Mouse (Mus musculus) adrenal gland, adult (tissue): Measurements from ENCODE around the gene Lrrc59.
A peak's percentile ranks its signal among the peaks of the same experiment; 100 is the strongest.
"Not testable (repeated sequence)": the region's sequence is repeated elsewhere in the genome, so short reads cannot be mapped to it uniquely, and the experiment has no call there.

Experiments
- DNase-seq, 2 experiments: peaks; one replicate each; pipeline ENCODE4 v3.0.0; 2022 to 2023; ENCODE audit warnings: low spot score in 1 of 2; ENCODE audit not compliant: inconsistent age in 2 of 2

Gene Lrrc59

DNA sequence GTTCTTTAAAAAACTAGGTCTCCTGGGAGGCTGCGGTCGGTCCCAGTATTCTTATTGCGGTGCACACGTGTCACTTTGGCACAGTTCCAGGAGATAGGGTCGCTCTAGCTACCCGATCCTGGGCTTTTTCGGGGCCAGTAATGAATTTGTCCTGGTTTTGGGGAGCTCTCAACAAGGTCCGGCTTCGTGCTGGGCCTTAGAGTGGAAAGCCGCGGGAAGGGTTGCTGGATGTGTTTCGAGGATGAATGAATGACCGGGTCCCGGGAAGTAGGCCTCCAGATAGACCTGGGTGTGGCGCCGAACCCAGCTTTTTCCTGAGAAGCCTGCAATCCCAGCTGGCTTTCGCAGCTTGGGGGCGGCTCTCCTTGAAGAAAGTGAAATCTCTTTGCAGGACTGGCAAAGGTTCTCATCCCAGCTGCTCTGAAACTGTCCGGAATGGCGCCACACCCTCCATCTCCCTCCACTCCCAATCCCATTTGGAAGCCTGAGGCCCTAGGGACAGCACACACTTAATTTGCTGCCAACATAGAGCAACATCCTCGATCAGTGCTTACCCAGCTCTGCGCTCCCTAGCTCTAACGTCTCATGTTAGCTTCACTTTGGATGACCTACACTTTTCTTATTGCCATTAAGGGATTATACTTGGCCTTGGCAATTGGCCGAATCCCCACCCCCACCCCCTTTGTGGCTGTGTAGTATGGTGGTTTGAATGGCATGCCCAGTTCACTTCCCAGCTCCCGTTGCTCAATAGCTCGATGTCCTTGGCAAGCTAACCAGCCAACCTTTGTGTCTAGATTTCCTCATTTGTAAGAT lies 838 bp downstream of the Lrrc59 start:
- DNase-seq = peak; percentile 48 to 86

DNA sequence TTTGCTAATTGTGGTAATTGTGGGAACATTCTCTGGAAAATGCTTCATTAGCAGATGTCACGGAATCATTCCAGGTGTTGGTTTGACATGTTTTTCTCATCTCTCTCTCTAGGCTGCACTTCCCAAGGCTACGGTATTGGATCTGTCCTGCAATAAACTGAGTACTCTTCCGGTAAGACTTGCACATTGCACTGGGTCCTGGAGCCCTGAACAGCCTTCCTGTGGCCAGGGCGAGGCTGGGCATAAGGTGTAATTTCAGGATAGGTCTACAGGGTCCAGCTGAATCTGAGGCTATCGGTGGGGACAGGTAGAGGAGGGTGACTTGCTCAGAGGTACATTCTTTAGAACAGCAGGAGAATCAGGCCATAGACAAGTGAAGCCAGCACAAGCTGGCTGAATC lies 2.4 kb downstream of the Lrrc59 start:
- peak in 1 of 2 experiments; percentile 22 for DNase-seq

DNA sequence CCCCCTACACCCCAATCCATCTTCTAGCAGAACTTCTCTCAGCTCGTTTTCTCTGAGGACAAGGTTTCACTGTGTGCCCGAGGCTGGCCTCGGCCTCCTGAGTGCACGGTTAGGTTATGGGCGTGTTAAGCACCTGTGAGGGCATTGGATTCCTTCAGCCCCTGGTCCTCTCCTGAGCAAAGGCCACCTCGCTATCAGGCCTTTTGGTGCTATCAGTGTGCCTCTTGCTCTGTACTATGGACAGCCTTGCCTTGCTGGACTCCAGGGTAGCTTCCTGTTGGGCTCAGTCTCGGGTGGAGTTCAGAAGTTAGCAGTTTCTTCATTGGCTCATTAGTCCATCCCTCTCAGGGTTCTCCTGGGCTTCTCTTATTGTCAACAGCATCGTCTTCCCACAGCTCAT lies 3.4 kb downstream of the Lrrc59 start:
- DNase-seq = no peak

DNA sequence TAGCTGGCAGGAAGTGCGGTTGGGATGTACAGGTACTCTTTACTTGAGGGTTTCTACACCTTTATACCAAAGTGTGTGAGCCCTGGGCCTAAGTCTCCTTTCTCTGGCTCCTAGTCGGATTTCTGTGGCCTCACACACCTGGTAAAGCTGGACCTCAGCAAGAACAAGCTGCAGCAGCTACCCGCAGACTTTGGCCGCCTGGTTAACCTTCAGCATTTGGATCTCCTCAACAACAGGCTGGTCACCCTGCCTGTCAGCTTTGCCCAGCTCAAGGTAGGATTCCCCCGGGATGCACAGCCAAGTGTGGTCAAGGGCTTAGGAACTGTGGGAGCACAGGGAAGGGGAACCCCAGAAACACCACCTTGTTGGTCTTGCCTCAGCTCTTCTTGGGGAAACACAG lies 4.9 kb downstream of the Lrrc59 start:
- DNase-seq = no peak

DNA sequence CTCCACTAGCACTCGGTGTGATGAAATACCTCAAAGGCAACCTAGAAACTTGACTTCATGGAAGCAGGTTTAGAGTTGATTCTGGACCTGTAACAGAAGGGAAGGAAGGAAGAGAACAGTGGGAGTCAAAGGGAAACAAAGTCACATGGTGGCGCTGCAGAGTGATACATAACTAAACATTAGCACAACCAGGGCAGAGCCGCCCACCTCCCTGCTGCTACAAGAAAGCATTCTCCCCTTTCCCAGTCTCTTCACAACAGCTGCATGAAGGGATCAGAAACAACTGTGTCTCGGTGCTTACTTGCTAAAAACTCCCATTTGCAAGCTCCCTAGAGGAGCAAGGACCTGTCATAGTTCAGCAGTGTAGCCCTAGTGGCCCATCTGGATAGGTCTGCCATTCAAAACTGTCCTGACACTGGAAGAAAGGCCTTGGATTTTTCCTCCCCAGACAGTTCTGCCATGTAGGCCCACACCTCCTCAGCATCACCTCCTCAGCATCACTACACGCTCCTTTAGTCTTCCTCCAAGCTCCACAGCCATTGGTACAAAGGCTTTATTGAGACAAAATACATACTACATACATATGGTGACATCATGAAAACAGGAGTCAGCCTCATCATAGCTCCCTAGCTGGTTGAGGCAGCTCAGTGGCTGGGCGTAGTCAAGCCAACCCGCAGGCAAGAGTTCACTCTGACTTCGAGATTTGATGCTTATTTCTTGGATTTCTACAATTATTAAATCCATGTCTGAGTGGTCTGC lies 15.1 kb downstream of the Lrrc59 start:
- no peak for DNase-seq

DNA sequence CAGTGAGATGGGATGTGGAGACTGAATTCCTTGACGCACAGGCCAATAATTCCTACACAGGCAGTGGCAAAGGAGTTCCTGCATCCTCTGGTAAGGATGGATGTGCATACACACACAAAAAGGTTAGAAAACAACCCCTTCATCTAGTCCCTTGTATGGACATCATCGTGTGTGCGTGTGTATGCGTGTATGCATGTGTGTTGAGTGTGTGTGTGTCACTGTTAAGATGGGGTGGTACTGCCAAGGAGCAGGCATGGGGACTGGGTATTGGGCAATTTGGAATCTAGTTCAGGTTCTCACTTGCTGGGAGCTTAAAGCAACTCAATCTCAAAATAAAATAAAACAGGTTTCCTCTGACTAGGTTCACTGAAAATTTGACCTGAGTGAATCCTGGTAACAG lies 16.9 kb downstream of the Lrrc59 start:
- DNase-seq = no peak

DNA sequence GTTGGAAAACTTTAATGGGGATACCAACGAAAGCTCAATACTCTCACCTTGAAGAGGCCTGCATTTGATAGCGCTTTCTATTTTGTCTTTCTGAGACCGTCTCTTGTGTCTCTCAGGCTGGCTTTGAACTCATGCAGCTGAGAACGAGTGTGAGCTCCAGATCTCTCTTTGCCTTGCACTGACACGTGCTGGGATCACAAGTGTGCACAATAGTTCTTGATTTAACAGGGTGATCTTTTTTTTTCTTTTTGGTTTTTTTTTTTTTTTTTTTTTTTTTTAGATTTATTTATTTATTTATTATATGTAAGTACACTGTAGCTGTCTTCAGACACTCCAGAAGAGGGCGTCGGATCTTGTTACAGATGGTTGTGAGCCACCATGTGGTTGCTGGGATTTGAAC lies 21.7 kb downstream of the Lrrc59 start:
- not testable (repeated sequence) for DNase-seq

DNA sequence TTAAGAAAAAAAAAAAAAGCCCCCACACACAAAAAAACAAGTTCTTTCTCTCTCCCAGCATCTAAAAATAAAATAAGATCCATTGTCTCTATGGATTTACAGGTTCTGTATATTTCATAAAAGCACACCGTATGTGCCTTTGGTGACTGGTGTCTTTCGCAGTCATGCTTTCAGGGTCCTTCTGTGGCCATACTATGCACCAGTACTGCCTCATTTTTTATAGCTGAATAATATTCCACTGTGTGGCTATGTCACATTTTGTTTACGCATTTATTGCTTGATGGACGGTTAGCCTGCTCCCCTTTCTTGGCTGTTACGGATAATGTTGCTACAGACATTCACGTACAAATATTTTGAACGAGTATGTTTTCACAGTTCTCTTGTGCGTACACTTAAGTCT lies 23.4 kb downstream of the Lrrc59 start:
- no peak for DNase-seq

DNA sequence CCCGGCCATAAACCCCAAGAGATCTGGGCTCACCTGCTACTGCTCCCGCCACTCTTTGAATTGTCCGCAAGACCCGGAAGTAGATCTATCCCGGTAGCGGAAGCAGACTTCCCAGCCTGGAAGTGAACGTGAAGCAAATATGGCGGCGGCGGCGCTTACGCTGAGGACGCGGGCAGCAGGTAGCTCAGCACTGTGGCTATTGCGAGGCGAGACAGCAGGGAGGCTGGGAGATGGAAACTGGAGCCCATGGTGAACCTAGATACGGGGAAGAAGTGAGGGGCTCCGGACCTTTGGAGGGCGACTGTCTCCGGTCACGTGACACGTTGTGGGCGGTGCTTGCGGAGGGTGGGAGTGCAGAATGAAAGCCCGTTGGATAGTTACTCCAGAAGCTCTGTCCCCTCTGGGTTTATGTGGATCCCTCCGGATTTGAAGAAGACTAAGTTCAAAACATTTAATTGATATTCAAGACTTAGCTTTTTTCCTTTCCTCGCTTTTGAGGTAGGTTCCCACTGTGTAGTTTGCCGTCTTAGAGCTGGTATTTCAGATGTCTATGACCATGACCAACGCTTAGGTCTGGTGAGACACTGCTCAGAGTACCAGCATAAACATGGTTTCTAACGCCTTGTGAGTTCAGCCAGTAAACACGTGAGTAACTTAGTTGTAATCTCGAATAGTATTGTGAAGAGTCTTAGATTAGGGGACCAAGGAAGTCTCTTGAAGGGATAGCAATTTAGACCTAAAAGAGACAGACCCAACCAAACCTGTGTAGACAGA lies 24.3 kb downstream of the Lrrc59 start, which contains the start of the genes Mrpl27 and Eme1:
TSS of gene Mrpl27 (plus strand) at position 105 of the 774 bp plus-strand sequence.
TSS of gene Eme1 (minus strand) at position 302 of the 774 bp plus-strand sequence.
- peak; percentile 87 to 97 for DNase-seq

DNA sequence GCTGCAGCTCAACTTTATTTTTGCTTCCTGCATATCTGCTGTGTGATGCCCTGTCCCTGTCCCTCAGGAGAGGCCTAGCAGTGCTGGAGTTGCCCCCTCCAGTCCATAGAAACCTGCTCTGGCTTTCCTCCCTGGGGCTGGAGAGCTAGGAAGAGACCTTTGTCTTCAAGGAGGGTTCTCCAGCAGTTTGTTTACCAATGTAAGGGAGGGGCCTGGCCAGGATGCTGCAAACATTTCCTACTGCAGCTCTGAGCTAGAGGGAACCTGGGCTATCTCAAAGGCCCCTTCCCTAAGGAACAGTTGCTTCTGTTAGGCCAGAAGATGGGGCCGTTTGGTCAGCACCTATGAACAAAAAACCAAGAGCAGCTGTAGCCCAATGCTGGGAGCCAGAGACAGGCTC lies 31.8 kb downstream of the Lrrc59 start:
- DNase-seq = no peak

DNA sequence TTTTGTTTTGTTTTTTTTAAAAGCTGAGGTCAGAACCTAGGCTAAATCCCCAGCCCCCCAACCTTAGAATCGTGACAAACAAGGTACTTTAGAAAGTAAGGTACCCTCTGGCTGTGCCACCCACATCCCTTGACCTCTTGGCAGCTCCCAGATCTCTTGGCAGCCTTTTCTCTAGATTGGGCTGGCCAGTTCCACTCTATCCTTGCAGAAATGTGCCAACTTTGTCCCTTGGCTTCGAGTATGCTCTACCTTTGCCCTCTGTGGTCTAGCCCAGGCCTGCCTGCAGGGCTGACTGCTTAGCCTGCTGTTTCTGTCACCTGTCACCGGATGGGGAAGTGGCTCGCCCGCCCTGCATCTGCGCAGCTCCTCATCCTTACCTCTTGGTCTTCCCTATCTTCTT lies 35.7 kb downstream of the Lrrc59 start:
- no peak for DNase-seq

DNA sequence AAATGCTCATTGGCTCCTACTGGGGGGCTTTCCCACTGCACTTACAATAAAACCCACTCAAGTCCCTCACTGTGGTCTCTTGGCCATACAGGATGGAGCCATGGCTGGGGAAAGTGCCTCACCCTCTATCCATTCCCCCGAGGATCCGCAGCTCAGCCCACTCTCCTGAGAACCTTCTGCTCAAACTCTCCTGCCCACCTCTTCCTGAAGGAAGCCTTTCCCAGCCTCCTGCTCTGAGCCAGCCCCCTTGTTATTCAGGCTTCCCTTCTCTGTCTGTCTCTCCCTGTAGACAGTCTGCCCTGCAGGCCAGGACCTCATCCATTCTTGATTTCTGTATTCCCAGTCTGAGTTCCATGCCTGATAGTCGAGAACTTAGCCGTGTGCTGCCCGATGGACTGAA lies 45.4 kb downstream of the Lrrc59 start:
- no peak for DNase-seq

DNA sequence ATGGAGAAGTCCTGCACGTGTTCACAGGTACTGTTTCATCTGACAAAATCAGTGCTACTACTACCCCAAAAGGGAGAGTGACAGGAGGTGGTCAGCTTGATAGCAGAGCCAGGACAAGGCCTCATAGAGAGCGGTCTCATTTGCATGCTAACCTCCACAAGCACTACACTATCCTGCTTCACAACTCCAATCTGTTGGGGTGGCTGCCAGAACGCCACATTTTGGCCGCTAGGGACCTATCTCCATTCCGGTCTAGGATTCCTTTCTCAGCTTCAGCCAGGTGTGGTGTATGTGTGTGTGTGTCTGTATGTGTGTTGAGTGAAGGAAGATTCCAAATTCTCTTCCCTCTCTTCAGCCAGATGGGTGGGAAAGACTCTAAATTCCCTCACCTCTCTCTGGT lies 45.9 kb downstream of the Lrrc59 start:
- DNase-seq = no peak

DNA sequence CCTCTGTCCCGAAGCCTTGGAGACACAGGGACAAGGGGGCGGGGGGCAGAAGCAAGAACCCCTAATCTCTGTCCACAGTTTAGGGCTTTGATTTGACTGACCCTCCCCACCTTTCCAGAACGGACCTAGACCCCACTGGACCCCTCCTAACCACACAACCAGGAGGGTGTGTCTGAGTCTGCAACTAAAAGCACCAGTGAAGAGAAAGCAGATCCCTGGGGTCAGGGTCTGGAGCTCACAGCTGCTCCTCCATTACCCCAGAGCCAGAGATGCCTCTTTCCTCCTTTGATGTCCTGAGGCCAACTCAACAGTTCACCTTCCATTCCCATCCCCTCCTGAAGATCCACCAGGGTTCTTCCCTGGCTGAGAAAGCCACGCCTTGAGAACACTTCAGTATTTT lies 46.7 kb downstream of the Lrrc59 start:
- peak in 1 of 2 experiments; percentile 37 for DNase-seq

DNA sequence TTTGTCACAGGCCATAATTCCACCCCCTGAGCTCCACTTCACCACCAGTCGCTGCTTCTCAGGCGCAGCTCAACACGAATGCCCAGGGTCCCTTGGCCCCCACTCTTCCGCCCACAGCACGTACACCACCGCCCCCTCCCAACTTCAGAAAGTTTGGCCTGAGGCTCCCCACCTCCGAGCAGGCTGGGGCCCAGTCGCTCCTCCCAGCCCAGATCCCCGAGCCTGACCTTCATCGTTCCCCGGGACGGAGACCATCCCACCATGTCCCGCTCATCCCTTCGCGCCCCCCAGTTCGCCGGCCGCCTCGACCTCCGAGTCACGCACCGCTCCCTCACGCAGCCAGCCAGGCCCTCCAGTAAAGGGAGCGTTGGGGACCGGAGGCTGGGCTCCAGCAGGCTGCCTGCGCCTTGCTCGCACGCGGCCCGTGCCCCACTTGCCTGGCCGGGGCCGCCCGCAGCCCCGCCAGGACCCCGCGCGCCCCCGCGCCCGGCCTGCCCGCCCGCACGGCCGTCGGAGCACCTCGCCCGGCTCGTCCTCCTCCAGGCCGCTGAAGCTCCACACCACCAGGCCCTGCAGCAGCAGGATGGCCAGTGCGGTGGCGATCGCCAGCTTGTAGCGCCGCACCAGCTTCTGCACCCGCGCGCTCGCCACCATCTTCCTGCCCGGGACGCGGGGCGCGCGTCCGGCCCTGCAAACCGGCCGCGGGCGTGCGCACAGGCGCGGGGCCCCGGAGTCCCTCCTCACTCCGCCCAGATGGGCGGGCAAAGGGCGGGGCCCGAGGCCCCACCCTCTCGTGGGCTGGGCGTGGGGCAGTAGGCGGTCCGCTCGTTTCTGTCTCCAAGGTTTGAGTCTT lies 47.4 kb downstream of the Lrrc59 start, which contains the start of gene Xylt2:
TSS of gene Xylt2 (minus strand) at position 762 of the 853 bp plus-strand sequence.
- DNase-seq = peak; percentile 95 to 97

DNA sequence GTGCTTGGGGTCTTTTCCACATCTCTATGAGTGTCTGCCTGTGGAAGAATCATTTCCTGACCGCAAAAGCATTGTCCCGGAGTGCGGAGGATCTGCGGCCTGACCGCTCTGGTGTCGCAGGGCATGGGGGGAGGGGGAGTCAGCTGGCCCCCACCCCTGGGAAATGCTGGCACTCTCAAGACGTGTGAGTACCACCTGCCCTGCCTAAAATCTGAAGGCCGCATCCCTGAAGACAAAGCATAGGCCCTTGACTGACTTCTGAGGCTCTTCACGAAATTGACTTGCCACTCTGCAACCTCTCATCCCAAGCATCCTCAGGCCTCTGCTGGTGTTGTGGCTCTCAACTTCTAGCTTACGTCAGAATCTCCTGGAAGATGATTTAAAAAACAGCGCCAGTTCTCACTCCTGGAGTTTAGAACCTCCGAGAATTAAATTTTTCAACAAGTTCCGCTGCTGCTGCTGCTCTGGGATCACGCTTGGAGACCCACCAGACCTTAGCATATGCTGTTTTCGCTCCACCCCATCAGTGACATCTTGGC lies 48.1 kb downstream of the Lrrc59 start:
- no peak for DNase-seq

DNA sequence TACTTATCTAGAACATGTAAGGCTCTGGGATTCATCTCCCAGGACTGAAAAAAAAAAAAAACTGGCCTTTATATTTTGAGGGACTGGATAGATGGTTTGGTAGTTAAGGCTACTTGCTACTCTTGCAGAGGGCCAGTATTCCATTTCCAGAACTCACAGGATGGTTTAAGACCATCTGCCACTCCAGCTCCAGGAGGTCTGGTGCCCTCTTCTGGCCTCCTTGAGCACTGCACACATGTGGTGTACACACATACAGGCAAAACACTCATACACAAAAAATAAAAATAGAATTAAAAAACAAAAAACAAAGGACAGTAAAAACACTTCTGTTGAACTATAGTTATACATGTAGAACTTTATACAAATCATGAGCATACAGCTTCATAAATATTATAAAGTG lies 51.1 kb downstream of the Lrrc59 start:
- DNase-seq = no peak

DNA sequence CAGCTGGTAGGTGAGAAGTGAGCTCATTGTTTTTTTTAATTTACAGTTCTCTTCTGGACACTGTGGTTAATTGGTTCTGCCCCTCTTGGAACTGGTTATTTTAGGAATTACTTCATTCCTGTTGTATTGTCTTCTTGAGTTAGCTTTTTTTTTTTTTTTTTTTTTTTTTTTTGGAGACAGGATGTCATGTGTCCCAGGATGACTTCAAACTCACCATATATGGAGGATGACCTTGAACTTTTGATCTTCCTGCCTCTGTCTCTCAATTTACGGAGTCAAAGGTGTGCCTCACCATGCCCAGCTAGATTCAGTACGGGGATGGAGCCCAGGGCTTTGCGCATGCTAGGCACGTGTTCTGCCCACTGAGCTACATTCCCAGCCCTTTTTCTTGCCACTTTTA lies 52.1 kb downstream of the Lrrc59 start:
- no peak for DNase-seq

DNA sequence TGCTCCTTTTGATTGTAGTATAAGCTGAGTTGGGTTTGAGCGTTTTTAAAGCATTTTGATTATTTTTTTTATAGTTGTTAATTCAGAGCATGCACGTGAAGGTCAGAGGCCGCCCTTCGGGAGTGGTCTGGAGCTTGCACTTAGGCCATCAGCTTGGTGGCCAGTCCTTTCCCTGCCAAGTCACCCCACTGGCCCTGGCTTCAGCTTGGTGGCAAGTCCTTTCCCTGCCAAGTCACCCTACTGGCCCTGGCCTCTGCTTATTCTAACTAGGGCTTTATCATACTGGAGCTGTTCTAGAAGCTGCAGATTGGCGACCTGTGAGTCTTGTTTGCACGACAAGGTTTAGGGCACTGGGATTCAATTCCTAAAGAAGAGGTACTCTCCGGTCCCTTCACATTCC lies 52.9 kb downstream of the Lrrc59 start:
- no peak for DNase-seq

DNA sequence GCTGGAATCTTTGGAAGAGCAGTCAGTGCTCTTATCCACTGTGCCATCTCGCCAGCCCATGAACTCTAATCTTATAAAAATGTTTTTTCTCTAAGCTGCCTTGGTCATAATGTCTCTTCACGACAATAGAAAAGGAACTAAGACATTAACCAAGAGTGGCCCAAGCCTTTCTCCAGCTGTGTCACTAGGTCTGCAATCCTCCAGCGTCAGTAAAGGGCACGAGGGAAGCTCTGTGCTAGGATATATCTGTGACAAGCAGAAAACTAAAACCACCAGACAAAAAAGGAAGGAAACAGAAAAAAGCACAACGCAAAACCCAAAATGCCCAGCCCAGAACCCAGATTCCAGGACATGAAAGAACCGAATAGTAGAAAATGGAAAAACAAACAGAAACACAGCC lies 57.6 kb downstream of the Lrrc59 start:
- no peak for DNase-seq
